Mouse (Mus musculus) heart, postnatal 0 days (tissue): ENCODE results near the gene Cenpq.

Experiments used
- CTCF ChIP-seq: IDR thresholded peaks from 2 replicates; pipeline ENCODE4 v1.5.1; 2016; ENCODE audit warnings: antibody characterized with exemption, control low read depth, low read depth
- EP300 ChIP-seq: IDR thresholded peaks from 2 replicates; pipeline ENCODE4 v1.6.1; 2016; ENCODE audit warnings: antibody characterized with exemption, low read depth

DNA sequence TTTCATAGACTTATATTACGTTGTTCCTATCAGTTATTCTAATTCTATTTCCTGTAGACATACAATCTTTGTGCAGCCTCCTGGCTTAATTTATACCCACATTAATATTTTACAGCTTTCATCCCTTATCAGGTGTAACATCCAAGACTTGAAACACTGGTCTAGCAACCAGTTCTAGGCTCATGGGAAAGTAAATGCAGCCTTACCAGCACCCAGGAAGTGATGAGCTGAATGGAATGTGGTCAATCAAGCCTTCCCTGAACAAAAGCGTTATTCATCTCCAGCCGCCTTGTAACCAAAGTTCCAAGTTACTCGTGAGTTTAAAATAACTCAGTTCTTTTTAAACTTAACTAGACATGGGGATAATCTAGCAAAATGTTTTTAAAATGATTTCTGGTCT lies 49.7 kb downstream of the Cenpq start:
- TF ChIP-seq CTCF = no peak
- no peak for TF ChIP-seq EP300
